Mouse (Mus musculus) lung, adult 2 months (tissue): Measurements from ENCODE around the gene Lrig2. TPM values are rescaled to one million over a fixed set of nuclear protein-coding genes. Genes with fewer than 3 reads are reported as not detected.
A peak's percentile ranks its signal among the peaks of the same experiment; 100 is the strongest.
"Not testable (repeated sequence)": the region's sequence is repeated elsewhere in the genome, so short reads cannot be mapped to it uniquely, and the experiment has no call there.

Source experiments
- DNase-seq: peaks from one replicate; pipeline ENCODE4 v3.0.0; 2022
- H3K4me1 ChIP-seq: fragments of 200-500 bp; 2 replicates; pipeline ENCODE4 v1.6.1; 2011; ENCODE audit warnings: low read length; ENCODE audit not compliant: control insufficient read depth, insufficient read depth
- H3K4me3 ChIP-seq: fragments of 200-500 bp; replicated peaks from 2 replicates; pipeline ENCODE3; 2011; ENCODE audit warnings: low read depth, mild to moderate bottlenecking, control low read depth, low read length; ENCODE audit errors: extremely low read depth
- CTCF ChIP-seq: fragments of 200-500 bp; IDR thresholded peaks from 2 replicates; pipeline ENCODE4 v1.5.1; 2011; ENCODE audit warnings: mild to moderate bottlenecking, low read length, control low read depth; ENCODE audit not compliant: insufficient read depth
- POLR2A ChIP-seq: fragments of 200-500 bp; IDR thresholded peaks from 2 replicates; pipeline ENCODE4 v1.6.1; 2011; ENCODE audit warnings: low read depth, mild to moderate bottlenecking, control low read depth, low read length, borderline replicate concordance; ENCODE audit errors: extremely low read depth
- WGBS: fragments of 180-500 bp; shearing (Covaris S2); methylation state at CpG from one replicate; pipeline ENCODE4 v1.1.7; 2018; 5-methylcytosine and 5-hydroxymethylcytosine counted together
- polyA plus RNA-seq: library from polyadenylated mRNA; depleted of rRNA; stranded (reverse); fragments of >200 nt; gene quantifications from 2 replicates; pipeline ENCODE4 v1.2.3, GENCODE M21; 2012

Lrig2 gene
- polyA plus RNA-seq, 1 experiment, result 7.8 TPM

GRCm38 (mm10) chr3:104438777-104439176, 72.9 kb downstream of the Lrig2 start:
- peaks cover 8% of the 10 kb centered on the region; the same call in 1 of the 2 replicates for H3K4me1 ChIP-seq
- H3K4me3 ChIP-seq, result no peak overlapping the region
- no peak for TF ChIP-seq POLR2A
- no peak for TF ChIP-seq CTCF
- DNase-seq, result no peak
- WGBS, result 88% methylated on average over 1 of the region's 1 CpGs

- H3K4me1 ChIP-seq, result peaks cover 8% of the 10 kb centered on the region; the same call in 1 of the 2 replicates
- no peak overlapping the region for H3K4me3 ChIP-seq
- 47% methylated on average over 7 of the region's 7 CpGs for WGBS
- DNase-seq, result no peak
- TF ChIP-seq POLR2A (no peak), CTCF (no peak)
These were observed 74.1 kb downstream of the Lrig2 start for GRCm38 (mm10) chr3:104437576-104437975.

DNA sequence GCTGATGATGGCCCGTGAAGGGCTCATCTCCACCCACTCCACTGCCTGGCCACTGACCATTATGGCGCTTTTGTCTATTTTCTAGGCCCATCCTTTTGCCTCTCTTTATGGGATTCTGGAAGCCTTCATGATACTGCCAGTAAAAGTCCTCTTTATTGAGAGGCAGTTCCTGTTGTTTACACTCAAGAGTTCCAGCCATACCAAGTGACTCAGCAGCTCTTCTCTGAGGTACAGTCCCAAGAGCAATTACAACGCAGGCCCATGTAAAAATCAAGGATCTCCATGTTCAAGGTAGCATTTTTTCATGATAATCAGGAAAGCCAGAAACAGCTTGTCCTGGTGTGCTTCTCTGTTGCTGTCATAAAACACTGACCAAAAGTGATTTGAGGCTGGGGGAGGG, 75.8 kb downstream of the Lrig2 start:
- H3K4me3 ChIP-seq, result no peak overlapping the region
- H3K4me1 ChIP-seq, result peaks cover 10% of the 10 kb centered on the region
- TF ChIP-seq CTCF (no peak), POLR2A (no peak)
- 79% methylated on average over 3 of the region's 3 CpGs for WGBS
- no peak for DNase-seq

DNA sequence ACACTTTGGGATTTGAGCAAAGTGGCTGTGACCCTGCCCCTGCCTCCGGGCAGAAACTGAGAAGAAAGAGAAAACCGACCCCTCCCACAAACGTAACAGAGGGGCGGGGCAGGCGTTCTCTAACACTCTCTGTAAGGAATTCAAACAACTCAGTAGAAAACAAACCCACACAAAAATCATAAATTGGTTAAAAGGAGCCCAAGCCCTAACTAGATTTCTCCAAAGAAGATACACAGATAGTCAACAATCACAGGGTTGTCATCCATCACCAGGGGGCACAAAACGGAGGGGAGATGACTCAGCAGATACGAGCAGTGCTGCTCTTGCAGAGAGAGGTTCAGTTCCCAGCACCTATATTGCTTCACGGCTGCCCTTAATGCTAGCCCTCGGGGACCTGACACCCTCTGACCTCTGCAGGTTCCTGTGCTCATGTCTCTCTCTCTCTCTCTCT, 77.4 kb downstream of the Lrig2 start:
- DNase-seq, result peak; percentile 26
- Histone ChIP-seq H3K4me3 (peak overlapping the region; percentile 58), H3K4me1 (peaks cover 10% of the 10 kb centered on the region)
- TF ChIP-seq POLR2A (no peak), CTCF (no peak)
- 4% methylated on average over 9 of the region's 9 CpGs for WGBS

- Histone ChIP-seq H3K4me1 (peaks cover 10% of the 10 kb centered on the region), H3K4me3 (no peak overlapping the region)
- DNase-seq, result no peak
- WGBS, result 71% methylated on average over 6 of the region's 6 CpGs
- TF ChIP-seq POLR2A, result no peak
- no peak for TF ChIP-seq CTCF
These were observed 79.1 kb downstream of the Lrig2 start for GRCm38 (mm10) chr3:104432651-104433050.

GRCm38 (mm10) chr3:104431848-104432159, 79.9 kb downstream of the Lrig2 start:
- H3K4me1 ChIP-seq, result peaks cover 8% of the 10 kb centered on the region
- WGBS, result 20% methylated on average over 10 of the region's 10 CpGs
- TF ChIP-seq POLR2A, result no peak
- peak; percentile 18 for DNase-seq
- H3K4me3 ChIP-seq, result no peak overlapping the region

GRCm38 (mm10) chr3:104431156-104431847, 80.4 kb downstream of the Lrig2 start:
- TF ChIP-seq CTCF, result no peak
- no peak for TF ChIP-seq POLR2A
- DNase-seq, result peak; percentile 20
- Histone ChIP-seq H3K4me3 (no peak overlapping the region), H3K4me1 (peaks cover 8% of the 10 kb centered on the region)
- whole genome bisulfite sequencing, result 14% methylated on average over 13 of the region's 14 CpGs

GRCm38 (mm10) chr3:104427354-104427753, 84.4 kb downstream of the Lrig2 start:
- WGBS, result 97% methylated on average over 2 of the region's 2 CpGs
- H3K4me3 ChIP-seq, H3K4me1 ChIP-seq, DNase-seq: not testable (repeated sequence)

- H3K4me3 ChIP-seq, result no peak overlapping the region
- H3K4me1 ChIP-seq, result no peaks in the 10 kb centered on the region
- WGBS, result 85% methylated on average over 7 of the region's 7 CpGs
- TF ChIP-seq CTCF (no peak), POLR2A (no peak)
- DNase-seq, result no peak
These were observed 87.4 kb downstream of the Lrig2 start for GRCm38 (mm10) chr3:104424346-104424745.

DNA sequence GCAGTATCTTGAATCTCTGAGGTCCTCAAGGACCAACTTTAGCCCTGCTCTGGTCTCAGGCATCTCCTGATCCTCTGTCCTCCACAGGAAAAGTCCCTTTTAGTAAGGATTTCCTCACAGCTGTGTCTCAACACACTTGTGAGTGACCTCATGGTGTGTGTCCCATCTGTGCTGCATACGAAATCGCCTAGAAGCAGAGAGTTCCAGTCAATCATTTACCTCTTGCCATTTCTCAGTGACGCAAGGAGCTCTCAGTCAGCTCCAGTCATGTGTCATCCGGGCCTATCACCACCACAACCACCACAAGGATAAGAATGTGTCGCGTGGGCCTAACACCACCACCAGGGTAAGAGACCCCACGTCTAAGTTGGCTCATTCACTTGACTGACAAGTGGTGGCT, 90.8 kb downstream of the Lrig2 start:
- no peak for TF ChIP-seq CTCF
- H3K4me3 ChIP-seq, result no peak overlapping the region
- H3K4me1 ChIP-seq, result no peaks in the 10 kb centered on the region
- DNase-seq, result no peak
- WGBS, result 74% methylated on average over 7 of the region's 7 CpGs

DNA sequence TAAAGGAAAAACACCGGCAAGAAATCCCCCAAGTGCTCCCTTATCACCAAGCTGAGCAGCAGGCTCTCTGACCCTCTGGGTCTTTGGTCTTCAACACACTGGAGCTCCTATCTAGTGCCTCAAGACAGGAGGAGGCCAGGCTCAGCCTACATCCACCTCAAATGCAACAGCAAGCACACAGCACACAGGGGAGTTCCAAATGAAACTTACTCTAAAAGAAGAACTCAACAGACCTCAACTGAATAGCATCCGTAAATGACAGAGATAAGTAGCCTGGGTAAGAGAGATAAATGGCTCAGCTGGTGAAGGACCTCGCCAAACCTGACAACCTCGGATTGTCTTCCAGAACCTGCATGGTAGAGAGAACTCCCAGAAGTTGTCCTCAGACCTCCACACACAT, 91.7 kb downstream of the Lrig2 start:
- WGBS, result 83% methylated on average over 4 of the region's 4 CpGs
- no peak for DNase-seq
- TF ChIP-seq CTCF (no peak), POLR2A (no peak)
- Histone ChIP-seq H3K4me3 (no peak overlapping the region), H3K4me1 (no peaks in the 10 kb centered on the region)
